Mouse (Mus musculus): ENCODE measurements around the gene Gm9747. TPM values are rescaled to one million over a fixed set of nuclear protein-coding genes. Genes with fewer than 3 reads are reported as not detected.

Gene Gm9747
- total RNA-seq, 2 experiments from 2014 or later: not detected

GRCm38 (mm10) chr1:82235455-82236104 lies 2.7 kb downstream of the Gm9747 start:
- no peak for TF ChIP-seq CTCF (conservative IDR thresholded peaks at IDR 0.05)
- no peak overlapping the region for H3K27ac ChIP-seq
- no peak overlapping the region for H3K4me3 ChIP-seq
- DNase-seq (ENCODE audit: low spot score in 2 of 2): no peak

DNA sequence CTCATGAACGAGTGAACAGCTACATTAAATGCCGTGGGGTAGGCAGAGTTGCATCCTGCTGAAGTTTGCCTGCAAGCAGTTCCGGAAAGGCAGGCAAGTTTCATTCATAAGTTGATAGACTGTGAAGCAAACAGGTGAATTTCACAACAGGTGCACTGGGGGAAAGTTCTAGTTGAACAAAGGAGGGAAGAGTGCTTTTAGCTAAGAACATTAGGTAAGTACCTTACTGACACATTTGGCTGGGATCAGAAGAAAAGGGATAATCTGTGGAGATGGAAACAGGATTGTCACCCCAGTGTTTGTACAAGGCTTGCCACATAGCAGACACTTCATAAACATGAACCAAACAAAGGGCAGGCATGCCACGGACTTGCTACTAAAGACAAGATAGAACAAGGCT lies 5.3 kb downstream of the Gm9747 start:
- H3K4me3 ChIP-seq: no peak overlapping the region
- TF ChIP-seq CTCF (conservative IDR thresholded peaks at IDR 0.05): no peak
- H3K27ac ChIP-seq: no peak overlapping the region
- DNase-seq (ENCODE audit: low spot score in 2 of 2): no peak

GRCm38 (mm10) chr1:82239409-82240201 lies 6.7 kb downstream of the Gm9747 start:
- DNase-seq (ENCODE audit: low spot score in 2 of 2): no peak
- no peak overlapping the region for H3K27ac ChIP-seq
- no peak for TF ChIP-seq CTCF (conservative IDR thresholded peaks at IDR 0.05)
- H3K4me3 ChIP-seq: no peak overlapping the region

DNA sequence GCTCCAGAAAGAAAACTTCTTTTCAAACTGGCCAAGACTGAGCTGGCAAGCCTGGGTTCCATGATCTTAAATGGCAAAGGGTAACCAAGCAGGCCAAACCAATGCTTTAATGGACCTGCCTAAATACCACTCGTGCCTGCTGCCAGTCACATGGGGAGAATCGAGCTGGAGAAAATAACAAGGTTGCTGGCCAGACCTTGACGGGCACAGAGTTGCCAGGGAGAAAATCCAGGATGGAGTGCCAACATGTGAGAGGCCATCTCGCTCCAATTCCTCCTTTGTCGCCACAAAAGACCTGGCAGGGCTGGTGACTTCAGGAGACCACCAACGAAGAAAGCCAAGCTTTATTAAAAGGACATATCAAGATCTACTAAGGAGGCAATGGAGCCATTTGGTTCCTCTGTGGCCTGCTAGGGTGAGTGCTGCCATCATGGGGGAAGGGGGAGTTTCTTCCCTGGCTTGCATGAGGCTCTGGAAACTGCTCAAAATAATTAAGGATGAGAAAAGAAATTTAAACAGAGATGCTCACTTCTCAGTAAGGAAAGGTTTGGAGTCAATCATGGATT lies 10.4 kb downstream of the Gm9747 start:
- TF ChIP-seq CTCF (conservative IDR thresholded peaks at IDR 0.05): no peak
- no peak overlapping the region for H3K4me3 ChIP-seq
- DNase-seq (ENCODE audit: low spot score in 2 of 2): no peak
- H3K27ac ChIP-seq: no peak overlapping the region

GRCm38 (mm10) chr1:82245002-82245401 lies 12.1 kb downstream of the Gm9747 start:
- no peak for TF ChIP-seq CTCF (conservative IDR thresholded peaks at IDR 0.05)
- H3K4me3 ChIP-seq: no peak overlapping the region

GRCm38 (mm10) chr1:82247221-82247951 lies 14.5 kb downstream of the Gm9747 start:
- Histone ChIP-seq H3K4me3 (no peak overlapping the region), H3K27ac (no peak overlapping the region)
- no peak for TF ChIP-seq CTCF (conservative IDR thresholded peaks at IDR 0.05)
- DNase-seq (ENCODE audit: low spot score in 2 of 2): no peak

More at GRCm38 (mm10) chr1:82245002-82245401, 12.1 kb downstream of the Gm9747 start:
- H3K27ac ChIP-seq: no peak overlapping the region
- DNase-seq (ENCODE audit: low spot score in 2 of 2): no peak

GRCm38 (mm10) chr1:82253789-82254445 lies 21.0 kb downstream of the Gm9747 start:
- H3K27ac ChIP-seq: no peak overlapping the region
- TF ChIP-seq CTCF (conservative IDR thresholded peaks at IDR 0.05): no peak
- H3K4me3 ChIP-seq: no peak overlapping the region
- DNase-seq (ENCODE audit: low spot score in 2 of 2): no peak

DNA sequence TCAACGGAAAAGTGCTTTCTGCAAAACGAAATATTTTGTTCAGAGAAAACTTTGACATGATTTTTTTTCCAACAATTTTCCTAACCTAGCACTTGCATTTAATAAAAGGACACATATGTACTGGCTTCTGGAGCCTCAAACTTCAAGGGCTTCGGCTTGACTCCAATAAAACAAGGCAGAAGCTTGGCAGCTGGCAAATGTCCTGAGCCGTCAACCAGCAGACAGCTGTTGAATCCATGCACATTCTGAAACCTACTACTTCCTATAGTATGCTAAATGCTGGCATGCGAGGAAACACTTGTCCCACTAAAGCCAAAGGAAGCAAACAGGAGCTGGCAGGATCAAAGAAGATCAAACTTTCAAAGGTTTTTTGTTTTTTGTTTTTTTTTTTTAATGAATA lies 24.5 kb downstream of the Gm9747 start:
- Histone ChIP-seq H3K4me3 (no peak overlapping the region), H3K27ac (no peak overlapping the region)
- DNase-seq (ENCODE audit: low spot score in 2 of 2): no peak
- no peak for TF ChIP-seq CTCF (conservative IDR thresholded peaks at IDR 0.05)

- Histone ChIP-seq H3K4me3 (no peak overlapping the region), H3K27ac (peak overlapping the region; percentile 5; the same call in 1 of the 2 replicates)
- DNase-seq (ENCODE audit: low spot score in 2 of 2): no peak
- no peak for TF ChIP-seq CTCF (conservative IDR thresholded peaks at IDR 0.05)
Observed at GRCm38 (mm10) chr1:82258331-82258730, 25.4 kb downstream of the Gm9747 start.

DNA sequence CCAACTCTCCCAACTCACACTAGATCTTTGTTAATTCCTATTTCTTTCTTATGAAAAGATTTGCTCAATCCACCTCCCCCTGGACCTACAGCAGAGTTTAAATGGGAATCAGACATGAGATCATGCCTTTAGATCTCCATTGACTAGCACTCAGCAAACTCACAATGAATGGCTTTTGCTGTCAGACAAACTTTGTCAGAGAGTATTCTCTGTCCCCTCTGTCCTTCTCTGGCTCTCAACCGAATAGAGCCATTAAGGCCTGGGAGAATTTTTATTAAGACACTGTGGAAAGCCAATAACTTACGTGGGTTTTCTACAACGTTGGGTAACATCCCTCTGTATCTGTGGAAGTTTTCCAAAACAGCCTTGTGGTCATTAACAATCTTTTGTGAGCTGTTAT lies 27.1 kb downstream of the Gm9747 start:
- TF ChIP-seq CTCF (conservative IDR thresholded peaks at IDR 0.05): no peak
- Histone ChIP-seq H3K27ac (no peak overlapping the region), H3K4me3 (no peak overlapping the region)
- DNase-seq (ENCODE audit: low spot score in 2 of 2): no peak

DNA sequence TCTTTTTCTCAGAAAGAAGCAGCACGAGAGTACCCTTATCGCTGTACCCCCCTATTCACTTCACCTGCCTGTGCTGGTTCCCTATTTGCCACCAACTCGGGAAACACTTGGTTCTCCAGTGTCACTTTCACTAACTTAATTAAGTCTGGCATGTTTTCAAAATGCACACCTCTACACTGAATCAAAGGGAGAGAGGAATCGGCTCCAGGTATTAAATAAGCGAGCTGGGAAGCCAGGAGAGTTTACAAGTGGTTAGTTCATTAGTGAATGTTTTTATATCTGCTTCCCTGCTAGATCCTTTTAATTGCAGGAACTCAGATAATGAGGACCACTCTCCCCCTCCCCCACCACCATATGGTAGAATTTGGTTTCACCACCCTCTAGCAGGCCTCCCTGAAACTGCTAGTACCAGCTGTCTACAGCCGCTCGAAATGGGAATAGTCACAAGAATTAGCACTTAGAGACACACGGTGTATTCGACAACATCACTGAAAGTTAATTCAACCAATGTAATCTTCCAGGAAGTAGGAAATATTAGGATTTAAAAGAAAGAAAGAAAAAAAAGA lies 28.2 kb downstream of the Gm9747 start:
- peak overlapping the region; percentile 14; the same call in 1 of the 2 replicates for H3K4me3 ChIP-seq
- DNase-seq (ENCODE audit: low spot score in 2 of 2): peak; percentile 75 to 81
- peak overlapping the region; percentile 69; the same call in 1 of the 2 replicates for H3K27ac ChIP-seq
- no peak for TF ChIP-seq CTCF (conservative IDR thresholded peaks at IDR 0.05)

- H3K4me3 ChIP-seq: no peak overlapping the region
- peak overlapping the region; percentile 69; the same call in 1 of the 2 replicates for H3K27ac ChIP-seq
- no peak for TF ChIP-seq CTCF (conservative IDR thresholded peaks at IDR 0.05)
- no peak for DNase-seq (ENCODE audit: low spot score in 2 of 2)
Observed at GRCm38 (mm10) chr1:82261638-82262037, 28.7 kb downstream of the Gm9747 start.

All from layer of hippocampus, adult 2 months (tissue).